Mouse (Mus musculus): ENCODE results near the gene E130114P18Rik. TPM values are rescaled to one million over a fixed set of nuclear protein-coding genes. Genes with fewer than 3 reads are reported as not detected.

Gene E130114P18Rik
- total RNA-seq (2021): 1 to 10 TPM; 1.2 to 1.4 TPM
- long read RNA-seq, experiment 1: 0 reads
- long read RNA-seq, experiment 2, partial matches to known transcripts: 0 of 2 reads
- long read RNA-seq, experiment 2, other reads (novel, unspliced or antisense): 2 of 2 reads

DNA sequence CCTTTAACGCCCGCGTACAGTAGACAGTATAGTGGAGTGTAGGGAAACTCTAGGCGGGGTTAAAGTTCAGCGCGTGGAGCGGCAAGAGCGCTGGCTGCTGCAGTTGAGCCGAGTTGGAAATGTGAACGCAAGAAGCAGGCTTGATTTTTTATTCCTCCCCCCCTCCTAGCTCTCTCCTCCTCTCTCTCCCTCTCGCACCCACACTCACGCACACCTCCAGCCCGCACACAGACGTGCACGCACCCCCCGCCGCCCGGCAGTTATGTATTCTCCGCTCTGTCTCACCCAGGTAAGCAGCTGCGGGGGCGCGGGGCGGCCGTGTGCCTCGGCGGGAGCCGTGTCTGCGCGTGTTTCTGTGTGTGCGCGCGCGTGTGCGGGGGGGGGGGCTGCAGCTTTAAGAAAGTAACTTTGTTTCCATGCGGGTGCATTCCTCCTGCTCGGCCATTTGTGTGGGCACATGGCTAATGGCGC, at the start of gene E130114P18Rik:
Gene E130114P18Rik (minus strand): TSS at position 373 of the 471 bp plus-strand sequence.
- DNase-seq (ENCODE audit: low spot score in 2 of 2): peak in 1 of 2 experiments; percentile 45

DNA sequence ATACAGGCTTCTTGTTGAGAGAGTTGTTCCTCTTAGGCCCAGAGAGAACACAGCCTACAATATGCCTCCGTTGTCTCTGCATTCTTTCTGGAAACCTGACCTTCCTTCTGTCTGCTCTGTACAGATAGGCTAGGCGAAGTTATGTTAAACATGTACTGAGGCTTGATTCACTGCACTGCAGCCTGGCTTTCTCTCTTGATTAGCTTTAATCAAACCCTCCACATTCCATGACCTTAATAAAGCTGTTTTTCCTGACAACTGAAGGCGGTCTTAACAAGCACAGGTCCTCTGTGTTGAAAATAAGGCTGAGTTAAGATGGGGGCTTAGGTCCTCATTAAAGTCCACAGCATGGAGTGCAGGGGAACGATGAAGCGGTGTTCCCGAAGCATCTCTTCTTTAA, 49.2 kb upstream of the E130114P18Rik start:
- DNase-seq (ENCODE audit: low spot score in 2 of 2): no peak

DNA sequence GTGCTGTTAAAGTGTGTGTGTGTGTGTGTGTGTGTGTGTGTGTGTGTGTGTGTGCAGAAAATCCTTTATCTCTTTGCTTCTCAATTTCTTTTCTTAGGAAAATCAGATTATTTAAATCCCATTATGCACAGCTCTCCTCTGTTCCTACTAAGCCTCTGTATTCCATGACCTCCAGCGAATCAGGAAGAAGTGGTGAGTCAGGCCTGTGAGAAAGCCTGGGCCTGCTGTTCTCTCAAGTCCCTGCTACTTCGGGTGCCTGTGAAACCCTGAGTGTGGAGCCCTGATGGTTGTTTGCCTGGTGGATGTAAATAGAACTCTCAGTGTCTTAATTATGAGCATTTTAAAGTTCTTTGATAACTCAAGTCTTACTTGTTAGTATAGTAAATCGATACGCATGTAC, 48.0 kb upstream of the E130114P18Rik start:
- DNase-seq (ENCODE audit: low spot score in 2 of 2): no peak

DNA sequence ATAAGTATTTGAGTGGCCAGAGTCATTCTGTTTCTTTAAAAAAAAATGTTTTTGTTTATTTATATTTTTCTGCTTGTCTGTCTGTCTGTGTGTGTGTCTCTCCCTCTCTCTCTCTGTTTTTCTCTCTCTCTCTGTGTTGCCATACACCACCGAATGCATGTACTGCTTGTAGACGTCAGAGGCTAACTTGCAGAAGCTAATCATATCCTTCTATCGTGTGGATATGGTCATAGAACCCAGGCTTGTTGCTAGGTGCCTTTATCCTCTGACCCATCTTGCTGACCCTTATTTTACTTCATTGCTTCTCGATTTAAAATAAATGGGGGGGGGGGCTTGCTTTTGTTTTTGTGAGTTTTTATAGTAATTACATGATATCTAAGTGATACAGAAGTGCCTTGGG, 47.6 kb upstream of the E130114P18Rik start:
- DNase-seq (ENCODE audit: low spot score in 2 of 2): no peak

DNA sequence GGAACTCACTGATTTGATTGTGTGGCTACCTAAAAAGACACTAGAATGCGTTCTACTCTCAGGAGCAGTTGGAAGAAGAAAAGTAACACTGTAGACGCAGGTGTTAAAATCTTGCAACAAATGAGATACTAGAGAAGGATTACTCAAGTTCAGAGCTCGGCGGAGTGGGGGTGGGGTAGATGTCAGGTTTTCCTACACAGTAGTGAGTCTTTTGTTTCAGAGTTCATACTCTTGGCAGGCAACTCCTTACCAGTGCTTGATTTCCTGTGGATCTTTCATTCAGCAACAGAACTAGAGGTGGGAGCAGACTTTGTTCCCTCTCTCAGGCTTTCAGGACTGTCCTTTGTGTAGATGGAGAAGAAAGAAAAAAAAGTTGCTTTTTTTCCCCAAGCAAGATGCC, 46.6 kb upstream of the E130114P18Rik start:
- DNase-seq (ENCODE audit: low spot score in 2 of 2): no peak

DNA sequence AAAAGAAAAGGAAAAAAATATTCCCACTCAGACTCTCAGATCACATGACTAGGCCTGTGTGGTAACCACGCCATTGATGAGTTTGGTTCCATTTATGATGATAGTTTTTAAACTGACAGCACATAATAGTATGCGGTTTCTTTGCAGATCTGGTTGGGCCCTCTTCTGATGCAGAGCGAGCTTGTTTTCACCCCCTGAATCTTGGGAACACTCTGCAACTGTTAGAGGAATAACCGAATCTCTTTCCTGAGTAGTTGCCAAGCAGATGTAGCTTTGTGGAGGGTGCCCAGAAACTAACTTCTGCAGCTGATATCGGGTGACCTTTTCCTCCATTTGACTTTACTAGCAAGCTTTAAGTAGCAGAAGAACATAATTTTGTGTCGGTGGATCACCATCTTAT, 45.6 kb upstream of the E130114P18Rik start:
- DNase-seq (ENCODE audit: low spot score in 2 of 2): no peak

DNA sequence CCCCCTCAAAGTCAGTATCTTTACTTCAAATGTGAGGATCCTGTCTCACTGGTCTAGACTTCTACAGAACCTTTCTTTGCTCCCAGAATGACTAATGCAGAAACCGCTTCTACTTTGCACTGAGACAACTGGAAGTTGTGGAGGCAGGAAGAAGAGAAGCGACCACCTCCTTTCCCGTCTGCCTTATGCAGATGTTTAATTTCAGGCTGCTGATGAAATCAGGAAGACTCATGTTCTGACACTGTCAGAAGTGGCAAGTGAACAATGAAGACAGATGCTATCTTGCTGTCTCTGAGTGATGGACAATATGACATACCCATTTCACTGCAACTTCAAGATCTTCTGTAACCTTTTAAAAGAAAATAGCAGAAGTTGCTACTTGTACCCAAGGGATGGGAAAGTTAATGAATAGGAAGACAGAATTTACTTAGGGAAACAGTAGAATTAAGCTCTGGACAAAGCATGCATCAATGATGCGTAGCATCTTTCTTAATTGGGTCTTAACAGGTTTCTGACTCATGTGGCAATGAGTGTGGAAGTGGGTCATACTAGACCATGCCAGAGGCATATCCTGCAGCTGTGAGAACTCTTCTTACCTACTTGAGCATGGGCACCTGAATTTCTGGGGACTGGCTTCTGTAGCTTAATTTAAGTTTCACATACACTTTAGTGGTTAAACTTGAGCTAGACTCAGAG, 43.8 kb upstream of the E130114P18Rik start:
- DNase-seq (ENCODE audit: low spot score in 2 of 2): no peak

DNA sequence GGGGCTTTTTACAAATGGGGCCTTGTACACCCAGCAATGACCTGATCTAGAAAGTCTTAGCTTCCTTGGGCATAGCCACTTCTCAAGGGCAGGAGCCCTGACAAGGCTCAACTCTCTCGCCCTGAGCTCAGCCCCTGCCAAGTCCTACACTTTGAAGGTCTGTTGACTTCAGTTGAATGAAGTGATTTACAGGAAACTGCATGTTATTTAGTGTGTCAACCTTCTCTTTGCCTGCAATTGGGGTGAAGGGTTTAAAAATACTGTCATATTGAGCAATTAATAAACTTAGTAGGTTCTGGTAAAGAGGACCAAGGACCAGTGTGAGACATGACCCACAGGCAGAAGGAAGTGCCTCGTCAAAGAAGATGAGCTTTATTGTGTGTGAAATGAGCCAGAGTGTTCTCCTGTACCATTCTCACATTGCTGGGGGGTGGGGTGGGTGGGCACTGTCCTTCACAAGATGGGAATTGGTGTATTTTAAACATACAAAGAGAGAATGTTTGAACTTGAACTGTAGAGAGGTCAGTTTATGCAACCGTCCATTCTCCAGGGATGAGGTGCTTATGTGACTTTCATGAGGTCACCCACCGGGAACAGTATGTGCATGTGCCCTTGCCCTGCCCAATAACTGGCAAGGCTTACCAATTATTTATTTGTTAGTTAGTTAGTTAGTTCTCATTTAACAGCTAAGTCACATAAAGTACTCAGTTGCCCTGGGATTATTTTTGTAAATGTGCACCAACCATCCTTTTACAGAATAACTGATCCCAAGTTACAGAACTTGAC, 42.8 kb upstream of the E130114P18Rik start:
- no peak for DNase-seq (ENCODE audit: low spot score in 2 of 2)

DNA sequence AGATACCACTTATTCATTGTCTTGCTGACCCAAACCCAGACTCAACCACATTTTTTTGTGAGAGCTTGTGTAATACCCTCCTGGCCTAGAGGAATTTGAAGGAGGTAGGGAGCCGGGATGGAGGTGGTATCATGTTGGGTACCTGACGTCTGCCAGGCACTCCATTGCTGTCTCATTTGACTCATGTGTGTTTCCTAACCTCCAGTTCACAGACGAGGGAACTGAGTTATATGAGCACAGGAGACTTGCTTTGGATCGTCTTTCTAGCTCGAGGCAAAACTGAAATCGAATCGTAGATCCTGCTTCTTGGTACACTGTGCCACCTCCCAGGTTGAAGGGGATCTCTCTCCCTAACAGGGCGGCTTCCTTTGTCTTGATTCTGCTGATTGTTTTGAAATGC, 41.2 kb upstream of the E130114P18Rik start:
- DNase-seq (ENCODE audit: low spot score in 2 of 2): no peak

DNA sequence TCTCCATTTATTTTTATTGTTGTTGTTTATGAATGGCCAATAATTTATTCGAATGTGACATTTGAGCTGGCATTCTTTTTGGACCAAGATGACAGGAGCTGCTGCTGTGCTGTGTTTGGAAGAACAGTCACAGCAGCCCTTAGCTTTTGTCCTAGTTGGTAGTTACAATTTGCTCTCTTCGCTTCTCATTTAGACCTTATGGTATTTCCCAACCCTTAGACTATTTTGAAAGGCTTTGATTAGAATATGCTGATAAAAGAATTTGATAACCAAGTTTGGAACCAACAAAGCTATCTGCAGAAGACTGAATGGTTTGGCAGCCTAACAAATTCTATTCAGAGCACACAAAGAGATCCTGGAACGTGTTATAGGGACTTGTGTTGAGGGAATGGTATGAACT, 40.6 kb upstream of the E130114P18Rik start:
- no peak for DNase-seq (ENCODE audit: low spot score in 2 of 2)

DNA sequence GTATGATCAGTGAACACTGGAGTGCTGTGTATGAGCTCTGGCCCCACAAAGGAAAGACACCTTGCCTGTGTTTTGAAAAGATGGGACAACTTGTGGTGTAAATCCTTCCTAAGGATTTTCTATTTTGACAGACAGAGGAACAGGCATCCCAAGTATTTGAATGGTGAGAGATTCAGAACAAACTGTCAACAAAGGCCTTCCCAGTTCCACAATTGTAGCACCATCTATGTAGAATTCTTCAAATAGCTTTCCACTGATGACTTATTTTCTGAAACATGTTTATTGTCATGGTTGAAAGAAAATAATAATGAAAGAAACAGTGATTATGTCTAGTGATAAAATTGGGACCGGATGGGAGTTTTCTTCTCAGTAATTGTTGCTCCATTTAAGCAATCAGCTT, 39.9 kb upstream of the E130114P18Rik start:
- DNase-seq (ENCODE audit: low spot score in 2 of 2): no peak

DNA sequence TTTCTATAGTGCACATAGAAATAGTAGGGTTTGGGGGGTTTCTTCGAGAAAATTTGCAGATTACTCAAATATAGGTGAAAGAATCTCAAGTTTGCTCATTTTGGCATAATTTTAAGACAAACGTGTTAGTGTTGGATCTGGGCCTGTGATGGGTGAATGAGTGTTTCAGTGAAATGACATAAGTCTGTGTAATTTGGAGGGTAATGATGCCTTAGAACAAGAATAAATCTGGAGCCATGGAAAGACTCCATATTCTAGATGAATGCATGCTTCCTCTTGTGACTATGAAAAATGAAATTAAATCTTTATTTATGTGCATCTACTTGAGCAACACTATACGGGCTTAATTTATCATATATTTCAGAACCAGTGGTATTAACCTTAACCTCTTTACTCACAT, 38.9 kb upstream of the E130114P18Rik start:
- DNase-seq (ENCODE audit: low spot score in 2 of 2): no peak

DNA sequence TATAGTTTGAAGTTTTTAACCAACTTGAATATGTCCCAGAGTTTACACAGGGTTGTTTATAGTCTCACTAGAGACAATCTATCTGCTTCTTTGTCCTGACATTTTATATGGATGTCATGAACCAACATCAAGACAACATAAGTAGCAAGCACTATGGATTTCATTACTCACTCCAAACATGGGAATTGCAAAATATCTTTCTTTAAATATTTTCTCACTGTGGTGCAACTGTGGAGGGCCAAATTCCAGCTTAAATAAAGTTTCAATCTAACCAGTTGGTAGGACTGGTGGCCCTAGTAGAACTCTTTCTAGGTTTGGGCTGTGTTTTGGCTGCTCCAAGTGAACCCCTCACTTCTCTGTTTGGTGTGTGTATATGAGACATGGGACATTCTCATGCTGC, 38.1 kb upstream of the E130114P18Rik start:
- no peak for DNase-seq (ENCODE audit: low spot score in 2 of 2)

DNA sequence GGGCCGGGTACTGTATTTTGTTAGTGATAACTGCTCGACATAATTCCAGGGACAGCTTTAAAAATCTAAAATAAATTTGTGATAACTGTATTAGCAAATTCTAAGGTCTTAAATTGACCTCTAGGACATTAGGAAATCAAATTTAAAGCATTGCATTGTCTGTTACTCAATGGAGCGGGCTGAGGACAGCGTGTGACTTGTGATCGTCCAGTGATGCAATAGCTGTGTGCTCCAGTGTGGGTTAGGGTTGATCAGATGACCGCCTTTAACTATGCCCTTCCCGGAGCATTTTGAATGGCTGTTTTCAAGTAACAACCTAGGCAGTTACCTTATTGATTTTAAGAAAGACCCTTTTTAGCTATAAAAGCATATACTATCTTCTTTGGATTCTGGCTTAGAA, 36.6 kb upstream of the E130114P18Rik start:
- DNase-seq (ENCODE audit: low spot score in 2 of 2): no peak

DNA sequence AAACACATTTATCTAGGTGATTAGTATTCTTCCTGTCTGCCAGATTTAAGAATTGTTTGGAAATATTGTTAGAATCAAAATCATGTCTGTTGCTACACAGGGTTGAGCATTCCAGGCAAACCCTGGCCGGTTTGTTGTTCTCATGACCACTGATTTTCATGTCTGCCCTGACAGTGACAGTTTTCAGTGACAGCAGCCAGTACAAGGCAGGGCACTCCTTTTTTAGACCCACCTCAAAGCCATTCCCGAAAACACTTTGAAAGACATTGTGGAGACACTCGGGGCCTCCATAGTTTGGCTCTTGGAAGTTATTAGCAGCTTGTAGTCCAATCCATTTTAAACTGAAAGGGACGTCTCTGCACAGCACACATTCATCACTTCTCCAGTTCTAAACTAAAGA, 36.1 kb upstream of the E130114P18Rik start:
- no peak for DNase-seq (ENCODE audit: low spot score in 2 of 2)

DNA sequence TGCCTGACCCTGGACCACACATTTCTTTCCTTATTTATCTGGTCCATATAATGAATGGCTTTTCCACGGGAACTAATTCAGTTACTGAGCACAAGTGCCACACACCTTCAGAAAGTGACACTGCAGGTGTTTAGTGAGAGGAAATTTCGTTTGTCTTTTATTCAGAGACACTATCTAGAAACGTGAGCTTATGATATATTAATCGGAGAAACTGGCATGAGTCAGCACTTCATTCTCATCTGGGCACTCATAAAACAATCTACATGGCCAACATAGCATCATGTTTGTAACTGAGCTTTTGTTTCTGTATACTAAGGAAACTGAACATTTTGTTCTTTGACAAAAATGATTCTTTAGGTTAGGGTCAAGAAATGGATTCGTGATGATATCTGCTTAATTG, 35.2 kb upstream of the E130114P18Rik start:
- no peak for DNase-seq (ENCODE audit: low spot score in 2 of 2)

DNA sequence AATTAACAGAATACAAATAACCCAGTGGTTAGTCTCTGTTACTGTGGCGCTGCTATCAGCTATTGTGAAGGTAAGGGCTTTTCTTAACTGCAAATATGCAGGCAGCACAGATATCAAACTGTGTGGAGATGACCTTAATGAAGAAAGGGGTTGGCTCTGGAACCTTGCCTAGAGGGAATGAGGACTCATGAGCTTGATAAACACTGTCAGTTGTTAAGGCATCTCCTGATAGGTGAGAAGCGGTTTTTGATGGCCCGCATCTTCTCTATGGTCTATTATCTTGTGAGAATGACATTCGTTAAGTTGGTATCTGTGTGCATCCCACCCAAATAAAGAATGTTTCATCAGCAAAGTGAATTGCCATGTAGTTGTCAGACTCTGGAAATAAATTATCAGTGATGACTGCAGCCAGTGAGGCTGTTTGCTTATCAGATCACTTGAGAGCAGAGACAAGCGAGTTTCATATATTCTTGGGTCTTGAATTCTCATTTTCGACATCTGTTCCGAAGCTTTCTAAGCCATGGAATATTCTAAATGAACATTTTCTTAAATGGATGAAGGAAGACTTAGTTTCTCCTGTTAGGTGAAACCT, 32.6 kb upstream of the E130114P18Rik start:
- no peak for DNase-seq (ENCODE audit: low spot score in 2 of 2)

DNA sequence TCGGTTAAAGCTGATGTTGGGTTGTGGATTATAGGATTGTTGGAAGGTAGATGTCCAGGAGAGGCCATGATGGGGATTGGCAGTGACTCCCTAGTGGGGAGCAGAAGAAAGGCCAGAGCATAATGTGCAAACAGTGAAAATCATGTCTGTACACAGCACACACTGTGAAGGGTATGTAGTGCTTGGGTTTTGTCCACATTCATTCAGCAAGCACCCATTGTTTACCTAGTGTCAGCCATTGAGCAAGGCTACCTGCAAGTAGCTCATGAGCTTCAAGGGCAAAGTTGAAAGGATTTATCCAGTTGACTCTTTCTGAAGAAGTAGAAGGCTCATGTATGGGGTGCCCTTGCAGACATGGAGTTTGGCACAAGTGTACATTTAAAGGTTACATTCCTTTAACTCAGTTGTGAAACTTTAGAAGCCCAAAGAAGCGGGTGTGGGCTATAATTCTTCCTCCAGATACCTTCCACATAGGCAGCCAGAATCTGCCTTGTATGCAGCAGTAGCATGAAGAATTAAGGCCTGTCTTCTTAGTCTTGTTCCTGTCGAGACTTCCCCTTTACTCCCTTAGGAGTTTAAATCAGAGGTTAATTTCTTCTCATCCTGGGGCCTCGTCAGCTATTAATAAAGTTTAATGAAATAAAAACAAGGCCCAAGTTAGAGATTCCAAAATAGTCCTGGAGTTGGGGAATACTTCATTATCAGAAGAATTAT, 31.9 kb upstream of the E130114P18Rik start:
- DNase-seq (ENCODE audit: low spot score in 2 of 2): no peak

DNA sequence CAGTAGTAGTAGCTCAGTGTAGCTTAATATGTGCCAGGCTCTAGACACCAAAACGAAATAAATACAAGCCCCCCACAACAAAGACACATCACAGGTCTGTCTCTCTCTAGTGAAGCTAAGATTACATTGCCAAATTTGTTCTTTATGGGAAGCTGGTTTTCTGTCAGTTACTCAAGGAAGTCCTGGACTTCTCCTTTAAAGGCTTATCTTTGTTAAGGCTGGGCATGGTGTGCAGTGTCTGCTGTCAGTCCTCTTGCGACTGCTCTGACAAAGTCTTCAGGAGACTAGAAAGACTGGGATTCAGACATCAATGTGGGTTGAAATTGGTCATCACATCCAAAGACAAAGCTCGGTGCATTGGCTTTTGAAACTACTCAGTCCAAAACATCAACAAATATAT, 31.0 kb upstream of the E130114P18Rik start:
- no peak for DNase-seq (ENCODE audit: low spot score in 2 of 2)

DNA sequence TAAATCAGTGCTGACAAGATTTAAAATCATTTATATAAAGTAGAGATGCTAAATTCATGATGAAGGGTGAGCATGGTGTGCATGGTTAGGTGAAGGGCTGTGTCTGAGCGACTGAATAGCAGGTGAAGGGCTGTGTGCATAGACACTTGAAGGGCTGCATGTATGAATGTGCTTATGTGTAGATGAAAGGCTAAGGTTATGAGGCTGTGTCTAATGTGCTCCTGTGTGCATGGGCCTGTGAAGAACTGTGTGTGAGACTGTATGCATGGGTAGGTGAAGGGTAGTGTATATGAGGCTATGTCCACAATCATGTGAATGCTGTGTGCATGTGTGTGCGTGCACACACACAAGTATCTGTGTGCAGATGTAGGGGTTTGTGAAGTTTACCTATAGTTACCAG, 29.0 kb upstream of the E130114P18Rik start:
- DNase-seq (ENCODE audit: low spot score in 2 of 2): no peak

Data from adrenal gland, postnatal 4 days (tissue).